Mouse (Mus musculus) heart, adult 9 months (tissue): ENCODE measurements at regions not wholly inside any gene's neighbourhood (a gene's known extent, or its start where the extent isn't known, plus 50 kb on each side); places are given as distances from the start of the nearest gene placed in this dataset.
"Not testable (repeated sequence)": the region's sequence is repeated elsewhere in the genome, so short reads cannot be mapped to it uniquely, and the experiment has no call there.

ENCODE experiments used
- DNase-seq, 2 experiments: peaks; one replicate each; pipeline ENCODE4 v3.0.0; 2022; ENCODE audit warnings: low spot score in 2 of 2

DNA sequence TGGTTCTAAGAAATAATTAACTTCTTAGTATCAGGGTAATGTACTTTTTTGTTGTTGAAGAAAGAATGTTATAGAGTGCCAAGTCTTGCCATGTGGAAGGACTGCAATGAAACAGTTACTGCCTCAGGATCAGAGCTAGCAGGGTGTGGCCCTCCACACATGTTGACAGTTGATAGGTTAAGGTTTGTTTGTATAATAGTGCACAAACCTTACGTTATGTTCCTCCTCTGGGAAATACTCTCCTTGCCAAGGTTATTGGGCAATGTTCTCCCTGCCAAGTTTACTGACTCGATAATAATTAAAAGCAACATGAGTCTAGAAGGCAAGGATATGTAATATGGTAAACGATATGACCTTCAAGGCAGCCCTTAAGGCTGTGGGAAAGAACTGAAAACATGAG lies 799.2 kb downstream of the Rab28 start:
- no peak for DNase-seq

DNA sequence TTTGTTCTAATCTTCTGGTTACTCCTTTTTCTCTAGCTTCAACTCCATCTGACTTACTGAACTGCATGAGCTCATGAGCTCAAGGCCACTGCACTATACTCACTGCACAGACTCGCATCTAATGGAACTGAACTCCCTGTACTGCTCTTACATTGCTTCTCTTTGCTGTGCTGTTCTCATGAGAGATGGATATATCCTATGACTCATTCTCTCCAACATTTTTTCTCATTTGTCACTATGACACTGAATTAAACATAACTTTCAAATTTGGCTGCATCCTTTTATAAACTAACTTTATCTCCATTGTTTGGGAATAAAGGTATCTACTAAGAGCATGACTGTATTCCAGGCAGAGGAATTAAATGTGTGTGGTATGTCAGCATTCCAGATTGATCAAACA lies 806.2 kb downstream of the Rab28 start:
- no peak for DNase-seq

- DNase-seq = no peak
Measured at GRCm38 (mm10) chr5:40882886-40883285, 825.1 kb downstream of the Rab28 start.

DNA sequence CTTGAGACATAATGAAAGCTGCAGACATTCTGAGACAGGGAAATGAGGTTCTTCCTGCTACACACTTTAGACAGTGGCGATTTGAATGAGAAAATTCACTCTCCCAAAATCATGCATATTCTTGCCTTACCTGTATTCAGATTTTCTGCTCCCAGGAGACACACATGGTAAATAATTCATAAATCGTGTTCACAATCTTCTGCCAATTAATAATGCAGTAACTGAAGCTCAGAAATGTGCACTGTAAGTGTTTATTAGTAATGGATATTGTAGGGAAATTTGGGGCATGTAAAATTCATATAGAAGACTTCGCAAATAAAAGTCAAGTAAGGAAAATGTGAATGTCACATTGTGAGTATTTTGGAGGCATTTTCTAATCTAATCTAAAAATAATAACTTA lies 830.2 kb downstream of the Rab28 start:
- DNase-seq = no peak

DNA sequence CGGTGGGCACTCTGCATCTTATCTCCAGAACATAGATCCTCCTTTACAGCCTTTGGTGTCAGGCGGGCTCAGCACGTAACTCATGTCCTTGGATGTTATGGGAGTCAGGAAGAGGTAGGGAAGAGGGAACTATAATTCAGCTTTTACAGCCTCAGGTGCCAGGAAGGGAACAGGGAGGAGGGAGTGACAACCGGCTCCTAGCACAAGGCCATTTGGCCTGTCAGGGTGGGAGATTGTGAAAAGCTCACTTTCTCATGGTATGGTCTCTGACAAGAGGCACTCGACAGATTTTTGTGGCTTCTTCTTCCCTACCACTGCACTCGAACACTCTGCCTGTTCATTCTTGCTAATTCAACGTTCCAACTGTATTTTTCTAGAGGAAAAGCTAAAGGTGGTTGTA lies 845.6 kb downstream of the Rab28 start:
- DNase-seq = not testable (repeated sequence)
